Mouse (Mus musculus): Measurements from ENCODE around the gene Tle2. TPM values are rescaled to one million over a fixed set of nuclear protein-coding genes. Genes with fewer than 3 reads are reported as not detected.

Tle2 gene
- polyA plus RNA-seq (2014; fragmentation: Nextera tagmentation; extraction: Ambion mirVana) = 17.7 and 19.1 TPM in 2 replicates

DNA sequence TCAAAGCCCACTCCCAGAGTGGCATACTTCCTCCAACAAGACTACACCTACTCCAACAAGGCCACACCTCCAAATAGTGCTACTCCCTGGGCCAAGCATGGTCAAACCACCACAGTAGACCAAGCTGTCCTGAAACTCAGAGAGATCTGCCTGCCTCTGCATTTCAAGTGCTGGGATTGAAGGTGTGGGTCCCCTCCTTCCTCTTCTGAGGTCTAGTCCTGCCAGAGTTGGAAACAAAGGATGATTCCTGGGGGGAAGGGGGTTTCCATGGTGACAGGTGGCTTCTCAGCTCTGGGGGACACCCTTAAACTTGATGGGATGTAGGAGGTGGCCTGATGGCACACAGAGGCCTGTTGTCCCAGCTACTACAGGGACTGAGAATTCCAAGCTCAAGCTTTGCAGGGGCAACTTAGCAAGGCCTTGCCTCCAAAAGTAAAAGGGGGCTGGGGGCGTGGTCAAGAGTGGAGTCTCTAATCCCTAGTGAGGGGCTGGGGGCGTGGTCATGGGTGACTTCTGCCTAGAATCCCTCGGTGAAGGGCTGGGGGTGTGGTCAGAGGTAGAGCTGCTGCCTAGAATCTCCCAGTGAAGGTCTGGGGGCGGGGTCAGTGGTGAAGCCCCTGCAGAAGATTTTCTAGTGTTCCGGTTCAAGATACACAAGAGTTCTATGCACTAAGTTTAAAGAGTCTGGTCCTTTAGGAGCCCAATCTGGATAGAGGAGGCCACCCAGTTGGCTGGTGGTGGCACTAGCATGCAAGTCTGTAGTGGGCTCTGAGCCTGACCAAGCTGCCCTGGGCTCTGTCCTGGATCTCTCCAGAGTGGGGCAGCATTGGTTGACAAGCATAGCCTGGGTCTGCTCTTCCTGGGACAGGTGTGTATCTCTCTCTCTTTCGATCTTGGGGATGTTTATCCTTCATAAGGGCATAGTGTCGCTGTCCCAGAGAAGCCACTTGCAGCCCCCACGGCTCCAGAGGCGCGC lies at the start of gene Tle2:
Tle2 (plus strand) TSS at position 481 of the 976 bp plus-strand sequence.
- no peaks in the 10 kb centered on the region for H3K27me3 ChIP-seq (ENCODE audit: control insufficient read depth, insufficient read depth, low read length)
- H3K9ac ChIP-seq (replicated peaks; ENCODE audit: low read depth, low read length) = peak within 1 kb of the TSS; percentile 50
- peak within 1 kb of the TSS; percentile 27; the same call in 1 of the 2 replicates for H3K27ac ChIP-seq (ENCODE audit: low read length)
- H3K36me3 ChIP-seq (ENCODE audit: control insufficient read depth, insufficient read depth, low read length) = no peaks in the 10 kb centered on the region
- H3K4me1 ChIP-seq (ENCODE audit: control insufficient read depth, insufficient read depth, low read length) = peaks cover 35% of the 10 kb centered on the region
- peak within 1 kb of the TSS; percentile 60 for H3K4me3 ChIP-seq (ENCODE audit: low read depth, low read length)
- no peak for ATAC-seq (ENCODE audit: insufficient number of reproducible peaks, insufficient read depth, low FRiP score, low read depth)
- H3K9me3 ChIP-seq (ENCODE audit: control insufficient read depth, low read depth, low read length) = no peaks in the 10 kb centered on the region
- WGBS = 23% methylated on average over 10 of the region's 10 CpGs
- peak within 1 kb of the TSS; percentile 89 for H3K4me2 ChIP-seq (replicated peaks; ENCODE audit: low read depth, low read length)

DNA sequence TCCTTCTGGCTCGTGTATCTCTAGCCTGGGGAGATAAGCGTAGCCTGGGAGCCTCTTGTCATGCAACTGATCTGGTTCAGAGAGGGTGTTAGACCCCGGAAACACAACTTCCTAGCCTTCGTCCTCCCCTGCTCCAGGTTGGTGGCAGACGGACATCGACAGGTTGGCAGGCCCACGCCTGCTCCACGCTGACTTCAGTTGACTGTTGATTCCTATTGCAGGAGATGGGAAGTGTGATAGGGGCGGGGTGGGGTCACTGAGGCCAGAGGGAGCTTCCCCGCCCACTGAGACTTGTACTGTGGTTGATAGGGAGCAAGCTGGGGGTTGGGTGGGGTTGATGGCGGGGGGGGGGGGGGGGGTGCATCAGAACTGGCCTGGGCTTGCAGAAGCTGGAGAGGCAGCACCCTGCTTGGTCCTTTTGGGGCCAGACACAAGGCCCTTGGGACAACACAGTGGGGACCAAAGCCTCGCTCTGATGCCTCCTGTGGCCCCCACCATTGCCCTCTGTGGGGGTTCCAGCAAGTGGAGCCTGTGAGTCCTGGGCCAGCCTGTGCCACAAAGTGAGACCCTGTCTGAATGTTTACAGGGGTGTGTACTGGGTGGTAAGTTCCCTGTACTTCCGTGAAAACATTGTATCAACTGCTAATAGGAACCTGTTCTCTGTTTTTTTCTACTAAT lies 49.2 kb upstream of the Tle2 start:
- Histone ChIP-seq H3K27ac (ENCODE audit: low read length) (peak overlapping the region; percentile 39; the same call in 1 of the 2 replicates), H3K4me2 (replicated peaks; ENCODE audit: low read depth, low read length) (no peak overlapping the region), H3K27me3 (ENCODE audit: control insufficient read depth, insufficient read depth, low read length) (no peaks in the 10 kb centered on the region), H3K4me3 (ENCODE audit: low read depth, low read length) (no peak overlapping the region), H3K36me3 (ENCODE audit: control insufficient read depth, insufficient read depth, low read length) (peaks cover 10% of the 10 kb centered on the region), H3K9me3 (ENCODE audit: control insufficient read depth, low read depth, low read length) (no peaks in the 10 kb centered on the region), H3K4me1 (ENCODE audit: control insufficient read depth, insufficient read depth, low read length) (0 out of 2 replicates have a peak, but pooled peaks cover 9% of the 10 kb centered on the region), H3K9ac (replicated peaks; ENCODE audit: low read depth, low read length) (no peak overlapping the region)
- peak; percentile 15; the same call in 1 of the 2 replicates for ATAC-seq (ENCODE audit: insufficient number of reproducible peaks, insufficient read depth, low FRiP score, low read depth)
- WGBS = 54% methylated on average over 12 of the region's 13 CpGs

DNA sequence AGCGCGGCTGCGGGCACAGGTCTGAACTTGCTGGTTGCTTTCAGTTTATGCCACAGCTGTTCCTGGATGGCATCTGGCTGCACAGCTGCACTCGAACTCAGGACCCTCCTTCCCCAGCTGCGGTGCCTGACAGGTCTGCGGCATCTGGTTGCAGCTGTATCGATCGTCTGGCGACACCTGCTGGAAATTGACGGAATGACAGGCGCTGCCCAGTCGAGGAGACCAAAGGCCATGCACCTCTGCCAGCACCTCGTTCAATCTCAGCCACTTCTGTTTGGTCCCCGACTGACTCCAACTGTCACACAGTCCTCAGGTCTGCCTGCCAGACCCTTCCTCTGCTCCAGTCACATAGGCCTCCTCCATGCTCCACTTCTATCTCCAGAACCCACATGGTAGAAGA lies 47.6 kb upstream of the Tle2 start:
- WGBS = 13% methylated on average over 14 of the region's 14 CpGs
- H3K27me3 ChIP-seq (ENCODE audit: control insufficient read depth, insufficient read depth, low read length) = no peaks in the 10 kb centered on the region
- H3K36me3 ChIP-seq (ENCODE audit: control insufficient read depth, insufficient read depth, low read length) = peaks cover 24% of the 10 kb centered on the region
- H3K9me3 ChIP-seq (ENCODE audit: control insufficient read depth, low read depth, low read length) = no peaks in the 10 kb centered on the region
- no peak overlapping the region for H3K27ac ChIP-seq (ENCODE audit: low read length)
- H3K4me3 ChIP-seq (ENCODE audit: low read depth, low read length) = no peak overlapping the region
- no peak for ATAC-seq (ENCODE audit: insufficient number of reproducible peaks, insufficient read depth, low FRiP score, low read depth)
- no peak overlapping the region for H3K9ac ChIP-seq (replicated peaks; ENCODE audit: low read depth, low read length)
- 0 out of 2 replicates have a peak, but pooled peaks cover 9% of the 10 kb centered on the region for H3K4me1 ChIP-seq (ENCODE audit: control insufficient read depth, insufficient read depth, low read length)
- no peak overlapping the region for H3K4me2 ChIP-seq (replicated peaks; ENCODE audit: low read depth, low read length)

DNA sequence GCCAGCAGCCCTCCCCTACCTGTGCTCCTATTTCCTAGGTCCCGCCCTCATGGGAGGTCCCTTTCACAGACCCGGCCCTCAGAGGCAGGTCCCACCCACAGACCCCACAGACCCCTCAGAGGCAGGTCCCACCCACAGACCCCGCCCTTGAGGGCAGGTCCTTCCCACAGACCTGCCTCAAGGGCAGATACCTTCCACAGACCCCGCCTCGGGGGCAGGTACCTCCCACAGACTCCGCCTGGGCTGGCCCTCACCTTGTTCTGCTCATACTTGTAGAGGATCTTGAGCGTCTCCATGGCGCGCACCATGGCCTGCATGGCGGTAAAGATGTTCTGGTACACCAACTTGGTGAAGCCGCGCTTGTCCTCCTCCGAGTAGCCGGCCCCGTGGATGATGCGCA lies 39.5 kb upstream of the Tle2 start:
- H3K4me3 ChIP-seq (ENCODE audit: low read depth, low read length) = no peak overlapping the region
- no peak overlapping the region for H3K9ac ChIP-seq (replicated peaks; ENCODE audit: low read depth, low read length)
- peaks cover 42% of the 10 kb centered on the region for H3K36me3 ChIP-seq (ENCODE audit: control insufficient read depth, insufficient read depth, low read length)
- 0 out of 2 replicates have a peak, but pooled peaks cover 3% of the 10 kb centered on the region for H3K4me1 ChIP-seq (ENCODE audit: control insufficient read depth, insufficient read depth, low read length)
- no peaks in the 10 kb centered on the region for H3K9me3 ChIP-seq (ENCODE audit: control insufficient read depth, low read depth, low read length)
- no peak overlapping the region for H3K4me2 ChIP-seq (replicated peaks; ENCODE audit: low read depth, low read length)
- WGBS = 59% methylated on average over 16 of the region's 16 CpGs
- no peak overlapping the region for H3K27ac ChIP-seq (ENCODE audit: low read length)
- H3K27me3 ChIP-seq (ENCODE audit: control insufficient read depth, insufficient read depth, low read length) = no peaks in the 10 kb centered on the region
- ATAC-seq (ENCODE audit: insufficient number of reproducible peaks, insufficient read depth, low FRiP score, low read depth) = peak; percentile 46; the same call in 1 of the 2 replicates

DNA sequence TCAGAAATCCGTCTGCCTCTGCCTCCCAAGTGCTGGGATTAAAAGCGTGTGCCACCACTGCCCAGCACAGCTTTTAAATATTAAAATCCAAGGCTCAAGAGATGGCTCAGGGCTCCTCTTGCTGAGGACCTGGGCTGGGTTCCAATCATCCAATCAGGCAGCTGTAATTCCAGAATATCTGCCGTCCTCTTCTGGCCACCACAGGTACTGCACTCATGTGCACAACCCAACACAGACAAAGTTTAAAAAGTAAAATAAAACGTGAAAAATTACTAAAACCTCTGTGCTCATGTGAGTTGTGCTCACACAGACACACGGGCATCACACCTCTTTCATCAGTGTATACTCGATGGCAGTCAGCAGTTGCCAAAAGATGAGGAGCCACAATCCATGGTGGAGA lies 37.6 kb upstream of the Tle2 start:
- Histone ChIP-seq H3K4me3 (ENCODE audit: low read depth, low read length) (no peak overlapping the region), H3K4me2 (replicated peaks; ENCODE audit: low read depth, low read length) (no peak overlapping the region), H3K36me3 (ENCODE audit: control insufficient read depth, insufficient read depth, low read length) (peaks cover 28% of the 10 kb centered on the region), H3K27ac (ENCODE audit: low read length) (no peak overlapping the region), H3K4me1 (ENCODE audit: control insufficient read depth, insufficient read depth, low read length) (peaks cover 5% of the 10 kb centered on the region; the same call in 1 of the 2 replicates), H3K9me3 (ENCODE audit: control insufficient read depth, low read depth, low read length) (no peaks in the 10 kb centered on the region), H3K9ac (replicated peaks; ENCODE audit: low read depth, low read length) (no peak overlapping the region), H3K27me3 (ENCODE audit: control insufficient read depth, insufficient read depth, low read length) (no peaks in the 10 kb centered on the region)
- WGBS = 80% methylated on average over 6 of the region's 6 CpGs
- no peak for ATAC-seq (ENCODE audit: insufficient number of reproducible peaks, insufficient read depth, low FRiP score, low read depth)

DNA sequence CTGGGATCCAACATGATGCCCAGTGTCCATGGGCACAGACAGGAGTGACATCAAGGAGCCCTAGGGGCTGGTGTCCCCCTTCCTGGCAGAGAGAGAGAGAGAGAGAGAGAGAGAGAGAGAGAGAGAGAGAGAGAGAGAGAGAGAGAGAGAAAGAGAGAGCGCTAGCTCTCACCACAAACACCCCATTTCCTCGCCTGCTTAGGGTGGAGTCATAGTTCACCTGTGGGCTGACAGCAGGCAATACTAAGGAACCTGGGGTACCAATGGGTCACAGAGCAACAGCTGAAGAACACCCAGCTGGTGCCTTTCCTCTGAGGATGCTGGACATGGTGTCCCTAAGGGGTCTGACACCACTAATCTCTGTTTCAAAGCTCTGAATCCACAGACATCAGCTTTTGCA lies 36.9 kb upstream of the Tle2 start:
- H3K36me3 ChIP-seq (ENCODE audit: control insufficient read depth, insufficient read depth, low read length) = peaks cover 23% of the 10 kb centered on the region

DNA sequence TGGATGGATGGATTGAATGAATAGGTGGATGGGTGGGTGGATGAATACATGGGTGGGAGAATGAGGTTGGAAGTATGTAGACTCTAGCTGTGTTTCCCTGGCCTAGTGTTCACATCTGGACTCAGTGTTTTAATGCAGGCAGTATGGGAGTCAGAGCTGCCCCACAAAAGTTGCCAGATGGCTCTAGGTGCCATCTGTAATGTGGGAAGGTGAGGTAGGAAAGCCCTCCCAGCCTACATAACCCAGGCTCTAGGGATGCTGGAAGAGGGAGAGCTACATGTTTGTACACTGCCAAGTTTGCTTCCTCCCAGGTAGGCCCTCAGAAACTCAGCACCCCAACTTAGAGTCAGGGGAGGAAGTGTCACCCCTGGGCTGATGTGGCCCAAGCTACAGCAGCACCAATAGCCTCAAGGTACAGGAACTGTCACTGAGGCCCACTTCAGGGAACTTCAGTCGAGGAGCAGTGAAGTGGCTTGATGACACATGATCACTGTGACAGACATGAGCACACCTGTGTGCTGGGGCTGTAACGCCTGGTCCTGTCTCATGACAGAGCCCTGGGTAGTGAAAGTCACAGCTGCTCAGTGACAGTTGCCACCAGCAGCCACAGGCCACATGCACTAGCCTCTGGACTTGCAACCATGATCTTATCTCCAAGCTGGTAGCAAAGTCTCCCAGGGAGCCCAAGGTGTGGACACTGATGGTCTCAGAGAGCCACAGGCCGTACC lies 35.9 kb upstream of the Tle2 start:
- Histone ChIP-seq H3K4me3 (ENCODE audit: low read depth, low read length) (no peak overlapping the region), H3K27ac (ENCODE audit: low read length) (no peak overlapping the region), H3K9me3 (ENCODE audit: control insufficient read depth, low read depth, low read length) (no peaks in the 10 kb centered on the region), H3K4me2 (replicated peaks; ENCODE audit: low read depth, low read length) (no peak overlapping the region), H3K9ac (replicated peaks; ENCODE audit: low read depth, low read length) (no peak overlapping the region), H3K4me1 (ENCODE audit: control insufficient read depth, insufficient read depth, low read length) (peaks cover 20% of the 10 kb centered on the region), H3K27me3 (ENCODE audit: control insufficient read depth, insufficient read depth, low read length) (no peaks in the 10 kb centered on the region), H3K36me3 (ENCODE audit: control insufficient read depth, insufficient read depth, low read length) (peaks cover 14% of the 10 kb centered on the region)
- 83% methylated on average over 3 of the region's 3 CpGs for WGBS
- ATAC-seq (ENCODE audit: insufficient number of reproducible peaks, insufficient read depth, low FRiP score, low read depth) = no peak

More for the DNA sequence above, 36.9 kb upstream of the Tle2 start:
- Histone ChIP-seq H3K9ac (replicated peaks; ENCODE audit: low read depth, low read length) (no peak overlapping the region), H3K9me3 (ENCODE audit: control insufficient read depth, low read depth, low read length) (no peaks in the 10 kb centered on the region), H3K4me1 (ENCODE audit: control insufficient read depth, insufficient read depth, low read length) (peaks cover 10% of the 10 kb centered on the region), H3K27ac (ENCODE audit: low read length) (no peak overlapping the region), H3K27me3 (ENCODE audit: control insufficient read depth, insufficient read depth, low read length) (no peaks in the 10 kb centered on the region), H3K4me3 (ENCODE audit: low read depth, low read length) (no peak overlapping the region), H3K4me2 (replicated peaks; ENCODE audit: low read depth, low read length) (no peak overlapping the region)
- no peak for ATAC-seq (ENCODE audit: insufficient number of reproducible peaks, insufficient read depth, low FRiP score, low read depth)
- WGBS = 93% methylated on average over 2 of the region's 2 CpGs

DNA sequence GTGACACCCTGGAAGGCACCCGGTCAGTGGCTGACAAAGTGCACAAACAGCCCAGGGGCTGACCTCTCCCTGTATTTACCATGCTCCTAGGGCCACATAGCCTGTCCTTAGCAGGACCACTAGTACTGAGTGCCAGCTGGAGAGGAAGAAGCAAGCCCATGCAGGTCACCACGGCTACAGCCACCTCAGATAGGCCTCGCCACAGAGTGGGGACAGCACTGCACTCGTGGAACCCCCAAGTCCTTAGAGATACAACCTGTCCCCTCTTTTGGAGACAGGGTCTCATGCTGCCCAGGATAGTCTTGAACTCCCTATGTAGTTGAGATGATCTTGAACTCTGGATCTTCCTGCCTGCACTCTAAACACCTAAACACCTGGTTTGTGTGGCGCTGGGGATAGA lies 33.0 kb upstream of the Tle2 start:
- Histone ChIP-seq H3K27me3 (ENCODE audit: control insufficient read depth, insufficient read depth, low read length) (no peaks in the 10 kb centered on the region), H3K36me3 (ENCODE audit: control insufficient read depth, insufficient read depth, low read length) (peaks cover 14% of the 10 kb centered on the region), H3K27ac (ENCODE audit: low read length) (0 out of 2 replicates have a peak overlapping the region, but pooled peaks have one; percentile 2), H3K4me3 (ENCODE audit: low read depth, low read length) (no peak overlapping the region), H3K9ac (replicated peaks; ENCODE audit: low read depth, low read length) (no peak overlapping the region), H3K4me1 (ENCODE audit: control insufficient read depth, insufficient read depth, low read length) (peaks cover 25% of the 10 kb centered on the region), H3K4me2 (replicated peaks; ENCODE audit: low read depth, low read length) (0 out of 2 replicates have a peak overlapping the region, but pooled peaks have one; percentile 1), H3K9me3 (ENCODE audit: control insufficient read depth, low read depth, low read length) (no peaks in the 10 kb centered on the region)
- WGBS = 83% methylated on average over 5 of the region's 5 CpGs
- no peak for ATAC-seq (ENCODE audit: insufficient number of reproducible peaks, insufficient read depth, low FRiP score, low read depth)
